Mouse (Mus musculus) hindbrain, embryonic 14.5 days (tissue): ENCODE measurements around the gene Esr1. TPM values are rescaled to one million over a fixed set of nuclear protein-coding genes. Genes with fewer than 3 reads are reported as not detected.

ENCODE experiments used
- ATAC-seq: fragments of 200-750 bp; cut with Nextera tagmentation; 2 replicates; pipeline ENCODE4 v1.8.0; 2017; ENCODE audit warnings: moderate number of reproducible peaks, mild to moderate bottlenecking, moderate TSS enrichment, moderate library complexity; ENCODE audit not compliant: low FRiP score
- DNase-seq: peaks from one replicate; pipeline ENCODE4 v3.0.0-alpha.2; 2015; ENCODE audit warnings: low spot score
- H3K27ac ChIP-seq: fragments of 300-500 bp; sonication (generic); 2 replicates; pipeline ENCODE4 v1.5.1; 2014; ENCODE audit warnings: mild to moderate bottlenecking, moderate library complexity
- H3K27me3 ChIP-seq: fragments of 300-500 bp; sonication (generic); 2 replicates; pipeline ENCODE4 v1.6.1; 2014; ENCODE audit warnings: mild to moderate bottlenecking, low read length, mixed read lengths; ENCODE audit not compliant: control insufficient read depth, insufficient read depth
- H3K36me3 ChIP-seq: fragments of 300-500 bp; sonication (generic); replicated peaks from 2 replicates; pipeline ENCODE4 v1.6.1; 2014; ENCODE audit not compliant: control insufficient read depth, insufficient read depth
- H3K4me1 ChIP-seq: fragments of 300-500 bp; sonication (generic); replicated peaks from 2 replicates; pipeline ENCODE4 v1.6.1; 2014; ENCODE audit warnings: antibody characterized with exemption, low read length, mixed read lengths; ENCODE audit not compliant: control insufficient read depth, insufficient read depth
- H3K4me2 ChIP-seq: fragments of 300-500 bp; sonication (generic); replicated peaks from 2 replicates; pipeline ENCODE4 v1.6.1; 2014; ENCODE audit warnings: mild to moderate bottlenecking, moderate library complexity
- H3K4me3 ChIP-seq: fragments of 300-500 bp; sonication (generic); replicated peaks from 2 replicates; pipeline ENCODE4 v1.5.1; 2014; ENCODE audit warnings: mild to moderate bottlenecking, low read length
- H3K9ac ChIP-seq: fragments of 300-500 bp; sonication (generic); 2 replicates; pipeline ENCODE4 v1.6.1; 2014
- H3K9me3 ChIP-seq: fragments of 300-500 bp; sonication (generic); 2 replicates; pipeline ENCODE4 v1.6.1; 2016; ENCODE audit warnings: low read length; ENCODE audit not compliant: control insufficient read depth
- WGBS: fragments of 180-500 bp; shearing (Covaris S2); extraction: QIAGEN DNeasy Blood & Tissue Kit; methylation state at CpG from one replicate; pipeline ENCODE4 v1.1.7; 2014; 5-methylcytosine and 5-hydroxymethylcytosine counted together
- polyA plus RNA-seq: library from polyadenylated mRNA; unstranded; fragments of >200 nt; fragmentation: Nextera tagmentation; extraction: Ambion mirVana; gene quantifications from 2 replicates; pipeline ENCODE4 v1.2.1, GENCODE M21; 2014

Esr1 gene
- polyA plus RNA-seq, 1 experiment from 2014 or later = 0.27 TPM

DNA sequence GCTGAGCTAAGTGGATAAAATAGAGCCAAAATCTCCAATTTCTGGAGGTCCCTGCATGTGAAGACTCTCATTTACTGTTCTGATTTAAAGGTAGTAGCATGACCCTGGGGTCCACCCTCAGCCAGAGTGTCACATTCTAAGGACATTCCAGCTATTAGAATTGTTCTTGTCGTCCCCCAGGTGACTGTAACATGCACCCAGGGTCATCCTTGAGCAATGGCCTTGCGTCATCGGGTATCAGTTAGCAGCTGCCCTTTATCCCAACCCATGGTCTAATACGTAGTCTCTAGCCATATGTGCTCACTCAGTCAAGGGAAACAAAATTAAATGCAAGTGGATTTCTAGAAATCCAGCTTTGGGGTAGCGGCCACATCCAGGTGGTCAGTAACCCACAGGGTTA is 213.0 kb downstream of the Esr1 start:
- H3K4me1 ChIP-seq = no peaks in the 10 kb centered on the region
- no peak overlapping the region for H3K4me3 ChIP-seq
- H3K27ac ChIP-seq = no peak overlapping the region
- WGBS = 92% methylated on average over 5 of the region's 5 CpGs
- ATAC-seq = no peak
- no peaks in the 10 kb centered on the region for H3K27me3 ChIP-seq
- no peaks in the 10 kb centered on the region for H3K36me3 ChIP-seq
- DNase-seq = no peak
- H3K9ac ChIP-seq = no peak overlapping the region
- no peak overlapping the region for H3K4me2 ChIP-seq
- H3K9me3 ChIP-seq = no peaks in the 10 kb centered on the region

DNA sequence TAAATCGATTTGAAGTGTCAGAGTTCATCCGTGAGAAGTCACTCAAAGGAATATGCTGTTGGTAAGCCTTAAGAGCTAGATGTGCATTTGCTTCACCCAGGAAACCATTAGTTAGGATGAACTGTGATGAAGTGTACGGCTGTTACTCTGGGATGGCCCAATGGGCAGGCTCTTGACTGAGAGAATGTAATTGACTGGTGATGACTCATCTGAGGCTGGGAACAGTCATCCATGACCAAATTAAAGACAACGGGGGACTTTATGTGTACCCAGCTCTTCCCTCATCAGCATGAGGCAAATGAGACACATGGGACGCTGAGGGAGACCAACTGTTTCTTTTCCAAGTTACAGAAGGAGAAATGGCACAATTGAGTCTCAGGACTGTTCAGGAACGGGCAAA is 219.2 kb downstream of the Esr1 start:
- WGBS = 75% methylated on average over 6 of the region's 6 CpGs
- H3K4me2 ChIP-seq = no peak overlapping the region
- H3K36me3 ChIP-seq = no peaks in the 10 kb centered on the region
- H3K27me3 ChIP-seq = no peaks in the 10 kb centered on the region
- DNase-seq = no peak
- no peak overlapping the region for H3K27ac ChIP-seq
- H3K4me3 ChIP-seq = no peak overlapping the region
- ATAC-seq = peak; percentile 71
- no peaks in the 10 kb centered on the region for H3K4me1 ChIP-seq
- H3K9ac ChIP-seq = no peak overlapping the region
- H3K9me3 ChIP-seq = no peaks in the 10 kb centered on the region

DNA sequence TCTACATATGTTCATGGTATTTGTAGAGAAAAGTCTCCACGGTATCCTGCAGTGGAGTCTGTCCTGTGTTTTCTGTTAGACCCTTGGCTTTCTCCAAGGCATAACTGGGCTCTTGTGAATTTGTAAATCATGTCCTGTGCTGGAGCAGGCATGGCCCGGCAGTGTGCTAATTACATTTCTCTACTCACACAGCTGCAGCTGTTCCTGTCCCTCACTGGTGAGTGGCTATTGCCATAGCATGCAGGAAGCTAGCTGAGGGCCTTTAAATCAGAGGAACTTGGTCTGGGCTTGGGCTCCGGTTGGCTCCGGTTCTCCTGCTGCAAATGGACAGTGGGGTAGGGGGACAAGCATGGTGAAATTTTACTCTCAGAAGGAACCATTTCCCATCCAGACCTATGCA is 226.7 kb downstream of the Esr1 start:
- no peak for DNase-seq
- no peaks in the 10 kb centered on the region for H3K36me3 ChIP-seq
- H3K9me3 ChIP-seq = no peaks in the 10 kb centered on the region
- no peak overlapping the region for H3K4me2 ChIP-seq
- no peak overlapping the region for H3K27ac ChIP-seq
- H3K4me3 ChIP-seq = no peak overlapping the region
- H3K9ac ChIP-seq = no peak overlapping the region
- no peak for ATAC-seq
- 86% methylated on average over 4 of the region's 4 CpGs for WGBS
- no peaks in the 10 kb centered on the region for H3K4me1 ChIP-seq
- H3K27me3 ChIP-seq = no peaks in the 10 kb centered on the region

DNA sequence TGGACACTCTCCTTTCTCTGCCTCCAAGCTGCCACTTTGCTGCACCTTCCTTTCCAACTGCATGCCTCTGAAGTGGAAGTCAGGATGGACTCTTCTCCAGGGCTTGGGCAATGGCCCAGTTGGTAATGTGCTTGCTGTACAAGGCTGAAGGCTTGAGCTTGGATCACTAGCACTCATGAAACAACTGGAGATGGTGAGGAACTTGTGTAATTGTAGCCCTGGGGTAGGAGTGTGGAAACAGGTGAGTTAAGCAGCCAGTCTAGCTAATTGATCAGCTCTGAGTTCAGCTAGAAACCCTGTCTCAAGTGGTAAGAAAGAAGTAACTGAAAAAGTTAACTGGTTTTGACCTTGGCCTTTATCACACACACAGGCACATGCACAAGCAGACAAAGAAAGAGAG is 229.6 kb downstream of the Esr1 start:
- no peak overlapping the region for H3K27ac ChIP-seq
- H3K27me3 ChIP-seq = no peaks in the 10 kb centered on the region

DNA sequence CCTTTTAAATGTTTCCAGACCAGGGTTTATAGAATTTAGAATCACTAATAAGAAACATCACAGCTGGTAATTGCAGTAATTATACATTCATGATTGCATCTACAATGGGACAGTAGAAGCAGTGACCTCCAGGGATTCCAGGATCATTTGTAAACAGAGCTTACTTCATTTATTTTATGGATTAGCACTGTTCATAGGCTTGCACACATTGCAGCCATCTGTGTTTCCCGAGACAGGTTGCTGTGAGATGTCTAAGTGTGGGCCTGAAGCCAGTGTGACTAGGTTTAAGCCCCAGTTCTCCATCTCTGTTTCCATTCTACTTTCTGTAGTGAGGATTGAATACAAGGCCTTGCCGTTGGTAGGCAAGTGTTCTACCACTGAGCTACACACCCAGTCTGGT is 236.1 kb downstream of the Esr1 start:
- DNase-seq (no peak), ATAC-seq (no peak)
- WGBS = 75% methylated on average over 2 of the region's 2 CpGs
- Histone ChIP-seq H3K4me3 (no peak overlapping the region), H3K4me1 (no peaks in the 10 kb centered on the region), H3K27ac (no peak overlapping the region), H3K9me3 (0 out of 2 replicates have a peak, but pooled peaks cover 3% of the 10 kb centered on the region), H3K9ac (no peak overlapping the region), H3K27me3 (no peaks in the 10 kb centered on the region), H3K4me2 (no peak overlapping the region), H3K36me3 (no peaks in the 10 kb centered on the region)

More for the DNA sequence above, 229.6 kb downstream of the Esr1 start:
- Histone ChIP-seq H3K36me3 (no peaks in the 10 kb centered on the region), H3K9ac (no peak overlapping the region), H3K4me2 (no peak overlapping the region), H3K4me1 (no peaks in the 10 kb centered on the region), H3K9me3 (0 out of 2 replicates have a peak, but pooled peaks cover 3% of the 10 kb centered on the region), H3K4me3 (no peak overlapping the region)
- no peak for DNase-seq
- no peak for ATAC-seq

DNA sequence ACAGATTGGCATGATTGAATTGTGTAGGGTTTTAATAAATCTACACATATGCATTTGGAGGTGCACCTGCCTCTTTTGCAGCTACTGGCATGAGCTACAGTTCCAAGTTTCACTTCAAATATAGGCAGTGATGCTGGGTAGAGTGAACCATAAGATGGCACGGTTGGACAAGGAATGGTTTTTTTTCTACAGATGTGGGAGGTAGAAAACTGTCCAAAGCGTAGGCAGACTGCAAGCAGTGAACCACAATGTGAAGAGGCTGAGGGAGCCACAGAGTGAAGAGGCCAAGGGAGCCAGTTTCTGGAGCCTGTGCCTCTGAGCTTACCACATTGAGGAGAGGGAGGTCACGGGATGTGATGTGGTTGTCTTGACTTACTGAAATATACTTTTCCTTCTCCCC is 238.5 kb downstream of the Esr1 start:
- Histone ChIP-seq H3K36me3 (no peaks in the 10 kb centered on the region), H3K9me3 (no peaks in the 10 kb centered on the region), H3K9ac (no peak overlapping the region), H3K4me2 (no peak overlapping the region), H3K4me3 (no peak overlapping the region), H3K27ac (no peak overlapping the region), H3K27me3 (no peaks in the 10 kb centered on the region), H3K4me1 (no peaks in the 10 kb centered on the region)
- DNase-seq (no peak), ATAC-seq (no peak)
- WGBS = 93% methylated on average over 3 of the region's 3 CpGs

DNA sequence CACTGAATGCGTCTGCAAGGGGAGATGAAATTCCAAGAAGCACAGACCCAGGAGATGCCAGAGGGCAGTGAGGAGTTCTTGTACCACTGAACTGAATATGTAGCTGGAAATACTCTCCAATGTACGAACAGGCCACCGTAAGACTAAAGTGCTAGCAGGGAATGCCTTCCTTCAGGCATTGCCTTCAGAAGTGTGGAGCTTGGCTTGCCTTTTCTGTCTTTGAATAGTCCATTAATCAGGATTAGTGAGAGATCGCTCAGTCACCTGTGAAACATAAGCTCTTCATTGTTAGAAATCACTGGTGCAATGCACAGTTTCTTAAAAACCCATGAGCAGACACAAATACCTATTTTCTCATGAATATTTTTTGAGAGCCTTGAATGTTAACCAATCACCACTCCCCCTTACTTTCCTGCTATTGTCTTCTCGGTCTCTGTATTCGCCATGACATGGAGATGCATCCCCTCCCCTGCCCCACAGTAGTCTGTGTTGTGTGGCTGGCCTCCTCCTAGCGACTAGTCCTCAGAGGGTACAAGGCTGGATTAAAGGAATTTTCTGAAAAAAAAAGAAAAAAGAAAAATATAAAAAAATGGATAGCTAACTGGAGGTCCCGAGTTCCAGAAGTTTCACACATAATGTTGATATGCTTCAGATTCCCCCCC is 263.8 kb downstream of the Esr1 start:
- DNase-seq (no peak), ATAC-seq (no peak)
- no peaks in the 10 kb centered on the region for H3K36me3 ChIP-seq
- H3K9ac ChIP-seq = no peak overlapping the region
- H3K27ac ChIP-seq = no peak overlapping the region
- no peaks in the 10 kb centered on the region for H3K27me3 ChIP-seq
- 45% methylated on average over 8 of the region's 8 CpGs for WGBS
- H3K4me1 ChIP-seq = no peaks in the 10 kb centered on the region
- H3K4me2 ChIP-seq = no peak overlapping the region
- no peak overlapping the region for H3K4me3 ChIP-seq
- H3K9me3 ChIP-seq = 0 out of 2 replicates have a peak, but pooled peaks cover 4% of the 10 kb centered on the region

DNA sequence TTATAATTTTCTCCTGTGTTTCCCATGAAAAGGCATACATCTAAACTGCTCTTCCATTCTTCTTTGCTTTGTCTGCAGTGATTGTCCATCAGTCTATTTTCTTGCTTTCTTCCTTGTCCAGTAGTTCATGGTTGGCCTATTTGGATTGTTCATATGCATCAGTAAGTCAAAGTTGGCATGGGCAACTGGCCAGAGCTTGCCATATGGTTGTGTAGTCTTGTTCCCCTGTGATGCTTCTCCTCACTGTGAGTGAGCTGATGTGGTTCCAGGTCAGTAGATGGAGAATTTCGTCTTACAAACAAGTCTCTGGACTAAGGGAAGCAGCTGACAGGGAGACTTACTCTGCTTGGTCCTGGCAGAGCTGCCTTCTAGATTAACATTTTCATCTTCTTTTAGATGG is 270.0 kb downstream of the Esr1 start:
- ATAC-seq (no peak), DNase-seq (no peak)
- Histone ChIP-seq H3K9me3 (0 out of 2 replicates have a peak, but pooled peaks cover 4% of the 10 kb centered on the region), H3K27me3 (no peaks in the 10 kb centered on the region), H3K4me1 (no peaks in the 10 kb centered on the region), H3K4me3 (no peak overlapping the region), H3K27ac (no peak overlapping the region), H3K9ac (no peak overlapping the region), H3K4me2 (no peak overlapping the region), H3K36me3 (no peaks in the 10 kb centered on the region)
- WGBS = 67% methylated on average over 1 of the region's 1 CpGs

DNA sequence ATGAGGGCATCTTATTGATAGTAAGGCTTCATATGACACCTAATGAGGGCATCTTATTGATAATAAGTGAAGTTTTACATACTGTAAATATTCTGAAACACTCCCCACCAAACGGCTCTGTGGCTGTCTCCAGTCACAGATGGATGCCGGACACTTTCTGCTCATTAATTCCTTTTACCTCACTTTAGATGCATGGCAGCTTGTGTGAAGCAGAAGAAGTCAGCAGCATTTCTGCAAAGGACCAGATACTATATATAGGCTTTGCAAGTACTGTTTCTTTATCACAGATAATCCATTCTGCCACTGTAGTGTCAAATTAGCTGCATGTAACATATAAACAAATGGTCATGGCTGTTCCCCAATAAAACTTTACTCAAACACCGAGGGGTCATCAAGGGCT is 274.1 kb downstream of the Esr1 start:
- no peak overlapping the region for H3K9ac ChIP-seq
- WGBS = 82% methylated on average over 3 of the region's 3 CpGs
- H3K27me3 ChIP-seq = no peaks in the 10 kb centered on the region
- ATAC-seq (no peak), DNase-seq (no peak)
- no peaks in the 10 kb centered on the region for H3K9me3 ChIP-seq
- H3K4me2 ChIP-seq = no peak overlapping the region
- H3K4me3 ChIP-seq = no peak overlapping the region
- H3K36me3 ChIP-seq = no peaks in the 10 kb centered on the region
- no peak overlapping the region for H3K27ac ChIP-seq
- H3K4me1 ChIP-seq = no peaks in the 10 kb centered on the region

DNA sequence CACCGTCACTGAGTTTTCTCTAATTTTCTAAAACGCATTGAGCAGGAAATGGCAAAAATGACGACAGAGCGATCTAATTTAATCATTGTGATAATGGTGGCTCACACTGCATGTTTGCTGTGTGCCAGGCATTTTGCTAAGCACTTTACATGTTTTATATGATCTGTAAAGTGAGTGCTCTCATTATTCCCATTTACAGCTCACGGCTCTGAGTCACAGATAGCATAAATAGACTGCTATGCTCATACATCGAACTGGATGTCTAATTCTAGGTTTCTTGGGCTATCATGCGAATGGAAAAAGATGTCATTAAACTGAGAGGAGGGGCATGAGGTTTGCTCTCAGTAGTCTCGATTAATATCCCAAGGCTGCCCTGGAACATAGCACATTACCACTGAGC is 274.6 kb downstream of the Esr1 start:
- WGBS = 77% methylated on average over 8 of the region's 8 CpGs

More for the DNA sequence above, 274.6 kb downstream of the Esr1 start:
- Histone ChIP-seq H3K4me2 (no peak overlapping the region), H3K27me3 (no peaks in the 10 kb centered on the region), H3K9me3 (no peaks in the 10 kb centered on the region), H3K27ac (no peak overlapping the region), H3K9ac (no peak overlapping the region), H3K4me3 (no peak overlapping the region), H3K36me3 (no peaks in the 10 kb centered on the region), H3K4me1 (no peaks in the 10 kb centered on the region)
- ATAC-seq = no peak
- DNase-seq = no peak
